Mouse (Mus musculus): ENCODE measurements around the gene Jph3. TPM values are rescaled to one million over a fixed set of nuclear protein-coding genes. Genes with fewer than 3 reads are reported as not detected.

The Jph3 gene
- 205 and 291 TPM in 2 replicates for polyA plus RNA-seq (2021; fragmentation: Nextera tagmentation)
- long read RNA-seq, experiment 1, transcript Jph3-201 (5 exons, 3,637 nt): major isoform, 131 of 214 reads
- long read RNA-seq, experiment 1, partial matches to known transcripts: 63 of 214 reads
- long read RNA-seq, experiment 1, other reads (novel, unspliced or antisense): 19 of 214 reads
- long read RNA-seq, experiment 2, transcript Jph3-201 (5 exons, 3,637 nt): major isoform, 40 of 182 reads
- long read RNA-seq, experiment 2, partial matches to known transcripts: 123 of 182 reads
- long read RNA-seq, experiment 2, other reads (novel, unspliced or antisense): 17 of 182 reads

GRCm38 (mm10) chr8:121729323-121729722 lies at the start of gene Jph3:
TSS of gene Jph3 (plus strand) at chr8:121729623.

GRCm38 (mm10) chr8:121829048-121829776 lies 99.8 kb downstream of the Jph3 start, which contains the start of gene Klhdc4:
TSS of gene Klhdc4 (minus strand) at chr8:121829569.

Other genes starting within 250 kb of the Jph3 start
- not detected in 2 replicates for gene 1700018B08Rik, start 185.3 kb upstream of the Jph3 start, polyA plus RNA-seq (2021; fragmentation: Nextera tagmentation)
- 41.8 and 54.6 TPM in 2 replicates for gene Fbxo31, start 150.8 kb upstream of the Jph3 start, polyA plus RNA-seq (2021; fragmentation: Nextera tagmentation)
- gene Map1lc3b, start 139.3 kb upstream of the Jph3 start, polyA plus RNA-seq (2021; fragmentation: Nextera tagmentation): 386 and 393 TPM in 2 replicates
- 5.3 TPM in 2 replicates for gene Zcchc14, start 76.7 kb upstream of the Jph3 start, polyA plus RNA-seq (2021; fragmentation: Nextera tagmentation)
- 14.1 and 15.0 TPM in 2 replicates for gene Klhdc4, start 99.9 kb downstream of the Jph3 start, polyA plus RNA-seq (2021; fragmentation: Nextera tagmentation)
- 2.4 and 2.8 TPM in 2 replicates for gene Slc7a5, start 178.1 kb downstream of the Jph3 start, polyA plus RNA-seq (2021; fragmentation: Nextera tagmentation)
- 0.56 and 0.79 TPM in 2 replicates for gene Car5a, start 215.3 kb downstream of the Jph3 start, polyA plus RNA-seq (2021; fragmentation: Nextera tagmentation)
- gene Banp, start 220.1 kb downstream of the Jph3 start, polyA plus RNA-seq (2021; fragmentation: Nextera tagmentation): 25.5 and 29.3 TPM in 2 replicates

All from layer of hippocampus, adult 6 months (tissue).